ENCODE assay signal across 8 mouse cellular contexts in the genomic region with DNA sequence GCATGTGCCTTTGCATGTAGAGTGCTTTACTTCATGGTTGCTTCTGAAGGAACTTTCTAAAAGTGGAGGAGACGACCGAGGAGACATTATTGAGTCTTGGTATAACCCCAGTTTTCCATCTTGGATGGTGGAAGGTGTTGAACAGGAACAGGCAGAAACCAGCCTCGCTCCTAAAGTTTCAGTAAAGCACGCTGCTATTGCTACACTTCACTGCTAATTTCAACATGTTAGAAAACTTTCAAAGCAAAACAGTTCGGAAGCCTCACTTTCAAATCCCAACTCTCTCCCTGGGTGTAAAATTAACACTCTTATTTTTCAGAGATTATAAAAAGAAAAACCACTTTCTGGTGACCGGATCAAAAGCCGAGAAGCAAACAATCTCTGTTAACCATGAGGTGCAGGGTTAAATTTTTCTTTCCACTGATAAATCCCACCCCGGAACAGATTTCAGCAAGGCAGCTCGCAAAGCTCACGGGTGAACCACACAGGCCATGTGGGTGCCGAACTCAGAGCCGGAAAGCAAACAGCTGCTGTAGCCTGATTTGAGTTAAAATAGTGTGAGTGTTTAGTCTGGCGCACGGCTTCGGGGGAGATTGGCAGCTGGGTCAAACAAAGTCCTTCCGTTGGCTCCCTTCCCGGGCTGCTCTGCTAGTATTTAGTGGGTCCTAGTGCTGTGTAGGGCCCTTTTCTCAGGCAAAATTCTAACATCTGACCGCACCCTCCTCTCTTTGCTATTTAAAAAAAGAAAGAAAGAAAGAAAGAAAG.
DNase-seq lines count a peak whose midpoint lies in the region; ATAC-seq and TF ChIP-seq lines count a peak whose summit lies in the region.

No protein-coding gene starts in this region.

- H3K27me3 ChIP-seq in forebrain, postnatal 0 days (ENCODE audit: insufficient read depth, low read length) = no peaks in the 10 kb centered on the region
- H3K27me3 ChIP-seq in liver, embryonic 13.5 days = no peaks in the 10 kb centered on the region
- no peaks in the 10 kb centered on the region for H3K27me3 ChIP-seq in neural tube, embryonic 12.5 days (replicated peaks)

- H3K9ac ChIP-seq in forebrain, postnatal 0 days = peak overlapping the region; percentile 48
- H3K9ac ChIP-seq in liver, embryonic 13.5 days = no peak overlapping the region
- H3K9ac ChIP-seq in neural tube, embryonic 12.5 days = no peak overlapping the region

- no peaks in the 10 kb centered on the region for H3K4me1 ChIP-seq in forebrain, postnatal 0 days (ENCODE audit: insufficient read depth)
- H3K4me1 ChIP-seq in liver, embryonic 13.5 days (replicated peaks) = no peaks in the 10 kb centered on the region
- peaks cover 10% of the 10 kb centered on the region for H3K4me1 ChIP-seq in neural tube, embryonic 12.5 days

- peak; percentile 29 for DNase-seq in cerebellum, adult 11 months
- peak; percentile 92 for DNase-seq in forebrain, postnatal 0 days
- peak; percentile 85 to 91 for DNase-seq in heart, postnatal 14 days
- peak; percentile 92 to 94 for DNase-seq in kidney, postnatal 4 days
- no peak for DNase-seq in liver, embryonic 13.5 days
- peak; percentile 71 for DNase-seq in testis, postnatal 14 days (ENCODE audit: low spot score)

- peak overlapping the region; percentile 44 for H3K4me3 ChIP-seq in forebrain, postnatal 0 days (ENCODE audit: low read depth, low read length)
- H3K4me3 ChIP-seq in liver, embryonic 13.5 days (replicated peaks) = no peak overlapping the region
- H3K4me3 ChIP-seq in neural tube, embryonic 12.5 days = no peak overlapping the region

- no peaks in the 10 kb centered on the region for H3K36me3 ChIP-seq in forebrain, postnatal 0 days (ENCODE audit: insufficient read depth)
- no peaks in the 10 kb centered on the region for H3K36me3 ChIP-seq in liver, embryonic 13.5 days
- no peaks in the 10 kb centered on the region for H3K36me3 ChIP-seq in neural tube, embryonic 12.5 days

- ATAC-seq in cerebellum, adult (ENCODE audit: insufficient number of reproducible peaks, low FRiP score, low TSS enrichment) = no peak
- peak; percentile 91 for ATAC-seq in forebrain, postnatal 0 days
- ATAC-seq in liver, embryonic 13.5 days (ENCODE audit: low read depth) = peak; percentile 39; the same call in 1 of the 2 replicates
- ATAC-seq in neural tube, embryonic 12.5 days (ENCODE audit: low FRiP score, low read depth) = peak; percentile 93

- peak overlapping the region; percentile 93 for H3K27ac ChIP-seq in forebrain, postnatal 0 days (ENCODE audit: low read depth, low read length)
- H3K27ac ChIP-seq in liver, embryonic 13.5 days = no peak overlapping the region; the same call in 1 of the 2 replicates
- H3K27ac ChIP-seq in neural tube, embryonic 12.5 days = no peak overlapping the region

- peak overlapping the region; percentile 48 for H3K4me2 ChIP-seq in forebrain, postnatal 0 days (ENCODE audit: low read depth)
- 0 out of 2 replicates have a peak overlapping the region, but pooled peaks have one; percentile 14 for H3K4me2 ChIP-seq in liver, embryonic 13.5 days
- H3K4me2 ChIP-seq in neural tube, embryonic 12.5 days (replicated peaks) = peak overlapping the region; percentile 50

- TF ChIP-seq CTCF in forebrain, postnatal 0 days (IDR thresholded peaks at IDR 0.05; ENCODE audit: low read depth) = no peak

- WGBS in forebrain, postnatal 0 days = 16% methylated on average over 18 of the region's 18 CpGs
- WGBS in liver, embryonic 13.5 days (ENCODE audit: insufficient replicate concordance) = 51% methylated on average over 18 of the region's 18 CpGs
- 39% methylated on average over 18 of the region's 18 CpGs for WGBS in neural tube, embryonic 12.5 days

- H3K9me3 ChIP-seq in forebrain, postnatal 0 days (ENCODE audit: low read length) = no peaks in the 10 kb centered on the region
- no peaks in the 10 kb centered on the region for H3K9me3 ChIP-seq in liver, embryonic 13.5 days (replicated peaks)
- no peaks in the 10 kb centered on the region for H3K9me3 ChIP-seq in neural tube, embryonic 12.5 days

- intact Hi-C loops in heart, postnatal 14 days (cut with DNase I) = loop anchor here (2.0 kb wide), 1 partner anchor 171 kb away; no protein-coding TSS in a partner anchor
